Mouse (Mus musculus) liver, embryonic 11.5 days (tissue): ENCODE measurements at regions not wholly inside any gene's neighbourhood (a gene's known extent, or its start where the extent isn't known, plus 50 kb on each side); places are given as distances from the start of the nearest gene placed in this dataset.
A peak's percentile ranks its signal among the peaks of the same experiment; 100 is the strongest.
"Not testable (repeated sequence)": the region's sequence is repeated elsewhere in the genome, so short reads cannot be mapped to it uniquely, and the experiment has no call there.

ENCODE experiments used
- ATAC-seq: fragments of 200-750 bp; cut with Nextera tagmentation; replicated peaks from 2 replicates; pipeline ENCODE4 v1.8.0; 2017; ENCODE audit warnings: moderate number of reproducible peaks, mild to moderate bottlenecking, moderate TSS enrichment, moderate library complexity; ENCODE audit not compliant: low FRiP score
- DNase-seq: peaks from one replicate; pipeline ENCODE4 v3.0.0-alpha.2; 2017; ENCODE audit warnings: low spot score
- H3K27ac ChIP-seq: fragments of 300-500 bp; sonication (generic); 2 replicates; pipeline ENCODE4 v1.5.1; 2014; ENCODE audit warnings: mild to moderate bottlenecking, low read depth, low read length, control low read depth
- H3K27me3 ChIP-seq: fragments of 300-500 bp; sonication (generic); replicated peaks from 2 replicates; pipeline ENCODE4 v1.6.1; 2014; ENCODE audit warnings: low read length, mixed read lengths; ENCODE audit not compliant: control insufficient read depth, insufficient read depth
- H3K36me3 ChIP-seq: fragments of 300-500 bp; sonication (generic); 2 replicates; pipeline ENCODE4 v1.6.1; 2014; ENCODE audit warnings: mild to moderate bottlenecking, low read length, moderate library complexity, mixed read lengths; ENCODE audit not compliant: control insufficient read depth, insufficient read depth
- H3K4me1 ChIP-seq: fragments of 300-500 bp; sonication (generic); replicated peaks from 2 replicates; pipeline ENCODE4 v1.6.1; 2014; ENCODE audit warnings: low read length, mixed read lengths; ENCODE audit not compliant: control insufficient read depth, insufficient read depth
- H3K4me2 ChIP-seq: fragments of 300-500 bp; sonication (generic); 2 replicates; pipeline ENCODE4 v1.6.1; 2014; ENCODE audit warnings: mild to moderate bottlenecking, control low read depth, moderate library complexity
- H3K4me3 ChIP-seq: fragments of 300-500 bp; sonication (generic); 2 replicates; pipeline ENCODE4 v1.5.1; 2014; ENCODE audit warnings: low read depth, low read length, control low read depth
- H3K9ac ChIP-seq: fragments of 300-500 bp; sonication (generic); 2 replicates; pipeline ENCODE4 v1.6.1; 2014; ENCODE audit warnings: low read depth, low read length, control low read depth
- H3K9me3 ChIP-seq: fragments of 300-500 bp; sonication (generic); 2 replicates; pipeline ENCODE4 v1.6.1; 2016; ENCODE audit warnings: low read length, inconsistent platforms, mixed read lengths; ENCODE audit not compliant: control insufficient read depth
- WGBS: fragments of 180-500 bp; shearing (Covaris S2); extraction: QIAGEN DNeasy Blood & Tissue Kit; methylation state at CpG from one replicate; pipeline ENCODE4 v1.1.7; 2014; 5-methylcytosine and 5-hydroxymethylcytosine counted together

- no peak for DNase-seq
- 80% methylated on average over 4 of the region's 4 CpGs for WGBS
Observed at GRCm38 (mm10) chr11:111996395-111996794, 785.6 kb upstream of the Sox9 start.

GRCm38 (mm10) chr11:112010848-112011247 lies 771.2 kb upstream of the Sox9 start:
- not testable (repeated sequence) for H3K9ac ChIP-seq, H3K27ac ChIP-seq, H3K4me2 ChIP-seq, H3K4me3 ChIP-seq, H3K4me1 ChIP-seq, DNase-seq, H3K36me3 ChIP-seq, H3K9me3 ChIP-seq, H3K27me3 ChIP-seq
- WGBS, result no CpG with 5 or more reads among the region's 2 CpGs
- ATAC-seq, result peak; percentile 63; the same call in 1 of the 2 replicates

More at GRCm38 (mm10) chr11:111996395-111996794, 785.6 kb upstream of the Sox9 start:
- H3K4me1 ChIP-seq, result no peaks in the 10 kb centered on the region
- H3K4me3 ChIP-seq, result no peak overlapping the region
- no peaks in the 10 kb centered on the region for H3K27me3 ChIP-seq
- H3K9ac ChIP-seq, result no peak overlapping the region
- no peak for ATAC-seq
- no peaks in the 10 kb centered on the region for H3K36me3 ChIP-seq
- H3K9me3 ChIP-seq, result no peaks in the 10 kb centered on the region
- H3K4me2 ChIP-seq, result no peak overlapping the region
- no peak overlapping the region for H3K27ac ChIP-seq

GRCm38 (mm10) chr11:112017906-112018305 lies 764.1 kb upstream of the Sox9 start:
- Histone ChIP-seq H3K4me1 (no peaks in the 10 kb centered on the region), H3K9me3 (no peaks in the 10 kb centered on the region), H3K4me3 (no peak overlapping the region), H3K27ac (no peak overlapping the region), H3K27me3 (no peaks in the 10 kb centered on the region), H3K36me3 (no peaks in the 10 kb centered on the region), H3K4me2 (no peak overlapping the region), H3K9ac (no peak overlapping the region)
- 81% methylated on average over 3 of the region's 3 CpGs for WGBS
- DNase-seq (no peak), ATAC-seq (no peak)

- Histone ChIP-seq H3K4me3 (no peak overlapping the region), H3K9ac (no peak overlapping the region), H3K9me3 (no peaks in the 10 kb centered on the region; the same call in 1 of the 2 replicates), H3K36me3 (no peaks in the 10 kb centered on the region), H3K4me2 (no peak overlapping the region), H3K4me1 (no peaks in the 10 kb centered on the region), H3K27ac (no peak overlapping the region), H3K27me3 (no peaks in the 10 kb centered on the region)
- DNase-seq, result no peak
- 70% methylated on average over 5 of the region's 5 CpGs for WGBS
- no peak for ATAC-seq
Observed at GRCm38 (mm10) chr11:112028031-112028430, 754.0 kb upstream of the Sox9 start.

- ATAC-seq (no peak), DNase-seq (no peak)
- Histone ChIP-seq H3K27ac (no peak overlapping the region), H3K4me1 (no peaks in the 10 kb centered on the region), H3K4me3 (no peak overlapping the region), H3K4me2 (no peak overlapping the region), H3K9me3 (no peaks in the 10 kb centered on the region), H3K9ac (no peak overlapping the region), H3K36me3 (no peaks in the 10 kb centered on the region), H3K27me3 (no peaks in the 10 kb centered on the region)
- 91% methylated on average over 11 of the region's 11 CpGs for WGBS
Observed at GRCm38 (mm10) chr11:112038741-112039140, 743.3 kb upstream of the Sox9 start.

GRCm38 (mm10) chr11:112044455-112044854 lies 737.6 kb upstream of the Sox9 start:
- H3K27me3 ChIP-seq, result no peaks in the 10 kb centered on the region
- H3K4me1 ChIP-seq, result no peaks in the 10 kb centered on the region
- WGBS, result 73% methylated on average over 5 of the region's 5 CpGs
- no peak overlapping the region for H3K4me3 ChIP-seq
- DNase-seq (no peak), ATAC-seq (no peak)
- H3K9ac ChIP-seq, result no peak overlapping the region
- H3K27ac ChIP-seq, result no peak overlapping the region
- no peaks in the 10 kb centered on the region for H3K36me3 ChIP-seq
- H3K9me3 ChIP-seq, result no peaks in the 10 kb centered on the region
- H3K4me2 ChIP-seq, result no peak overlapping the region

GRCm38 (mm10) chr11:112045353-112045752 lies 736.7 kb upstream of the Sox9 start:
- no peaks in the 10 kb centered on the region for H3K9me3 ChIP-seq
- no peak for DNase-seq
- peak; percentile 39; the same call in 1 of the 2 replicates for ATAC-seq

GRCm38 (mm10) chr11:112050362-112050761 lies 731.7 kb upstream of the Sox9 start:
- ATAC-seq (peak; percentile 91), DNase-seq (no peak)
- WGBS, result 40% methylated on average over 7 of the region's 7 CpGs
- Histone ChIP-seq H3K4me2 (no peak overlapping the region), H3K27me3 (no peaks in the 10 kb centered on the region), H3K4me1 (no peaks in the 10 kb centered on the region), H3K9ac (no peak overlapping the region), H3K9me3 (no peaks in the 10 kb centered on the region), H3K36me3 (no peaks in the 10 kb centered on the region), H3K4me3 (no peak overlapping the region), H3K27ac (no peak overlapping the region)

More at GRCm38 (mm10) chr11:112045353-112045752, 736.7 kb upstream of the Sox9 start:
- no peak overlapping the region for H3K27ac ChIP-seq
- H3K4me2 ChIP-seq, result no peak overlapping the region
- WGBS, result 81% methylated on average over 2 of the region's 2 CpGs
- no peaks in the 10 kb centered on the region for H3K27me3 ChIP-seq
- no peak overlapping the region for H3K4me3 ChIP-seq
- H3K9ac ChIP-seq, result no peak overlapping the region
- no peaks in the 10 kb centered on the region for H3K36me3 ChIP-seq
- no peaks in the 10 kb centered on the region for H3K4me1 ChIP-seq

GRCm38 (mm10) chr11:112055591-112055990 lies 726.4 kb upstream of the Sox9 start:
- Histone ChIP-seq H3K27me3 (no peaks in the 10 kb centered on the region), H3K4me1 (no peaks in the 10 kb centered on the region), H3K4me3 (no peak overlapping the region), H3K27ac (no peak overlapping the region), H3K9me3 (no peaks in the 10 kb centered on the region), H3K36me3 (no peaks in the 10 kb centered on the region), H3K9ac (no peak overlapping the region), H3K4me2 (no peak overlapping the region)
- 64% methylated on average over 6 of the region's 6 CpGs for WGBS
- no peak for DNase-seq
- no peak for ATAC-seq
